Mouse (Mus musculus) ES-Bruce4 (cell line): ENCODE results near the gene Tgm4. TPM values are rescaled to one million over a fixed set of nuclear protein-coding genes. Genes with fewer than 3 reads are reported as not detected.

Experiments
- H3K27ac ChIP-seq: 2 replicates; pipeline ENCODE4 v1.5.1; 2012; ENCODE audit warnings: low read length, inconsistent platforms; ENCODE audit not compliant: insufficient read depth
- H3K27me3 ChIP-seq: 2 replicates; pipeline ENCODE4 v1.6.1; 2012; ENCODE audit warnings: mild to moderate bottlenecking, low read length, inconsistent platforms; ENCODE audit not compliant: control insufficient read depth, poor library complexity, insufficient read depth, severe bottlenecking
- H3K36me3 ChIP-seq: 2 replicates; pipeline ENCODE4 v1.6.1; 2012; ENCODE audit warnings: inconsistent platforms, mild to moderate bottlenecking, low read length, moderate library complexity; ENCODE audit not compliant: control insufficient read depth, poor library complexity, insufficient read depth, severe bottlenecking
- H3K4me1 ChIP-seq: one replicate; pipeline ENCODE4 v1.8.1; 2011; ENCODE audit warnings: low read length; ENCODE audit not compliant: control insufficient read depth, insufficient read depth
- H3K4me3 ChIP-seq: 2 replicates; pipeline ENCODE4 v1.5.1; 2011; ENCODE audit warnings: low read depth, mild to moderate bottlenecking, low read length
- H3K9ac ChIP-seq: 2 replicates; pipeline ENCODE4 v1.6.1; 2012; ENCODE audit warnings: low read depth, mild to moderate bottlenecking, inconsistent platforms; ENCODE audit not compliant: poor library complexity, severe bottlenecking
- H3K9me3 ChIP-seq: replicated peaks from 2 replicates; pipeline ENCODE4 v1.6.1; 2012; ENCODE audit warnings: mild to moderate bottlenecking, low read length, inconsistent platforms; ENCODE audit not compliant: control insufficient read depth, poor library complexity, insufficient read depth, severe bottlenecking
- CTCF ChIP-seq: IDR thresholded peaks from one replicate; pipeline ENCODE4 v1.8.1; 2011; ENCODE audit warnings: low read depth, low read length
- EP300 ChIP-seq: IDR thresholded peaks from 2 replicates; pipeline ENCODE4 v1.6.1; 2011; ENCODE audit warnings: low read depth, low read length; ENCODE audit not compliant: insufficient read depth
- POLR2A ChIP-seq: IDR thresholded peaks from one replicate; pipeline ENCODE4 v1.8.1; 2011; ENCODE audit warnings: low read length; ENCODE audit not compliant: insufficient read depth
- polyA plus RNA-seq: library from polyadenylated mRNA; stranded (reverse); fragments of >200 nt; gene quantifications from 2 replicates; pipeline ENCODE4 v1.2.4, GENCODE M21; 2011; ENCODE audit warnings: low read depth; ENCODE audit not compliant: missing spikeins, insufficient read depth, insufficient read length

The Tgm4 gene
- polyA plus RNA-seq, 1 experiment: not detected

DNA sequence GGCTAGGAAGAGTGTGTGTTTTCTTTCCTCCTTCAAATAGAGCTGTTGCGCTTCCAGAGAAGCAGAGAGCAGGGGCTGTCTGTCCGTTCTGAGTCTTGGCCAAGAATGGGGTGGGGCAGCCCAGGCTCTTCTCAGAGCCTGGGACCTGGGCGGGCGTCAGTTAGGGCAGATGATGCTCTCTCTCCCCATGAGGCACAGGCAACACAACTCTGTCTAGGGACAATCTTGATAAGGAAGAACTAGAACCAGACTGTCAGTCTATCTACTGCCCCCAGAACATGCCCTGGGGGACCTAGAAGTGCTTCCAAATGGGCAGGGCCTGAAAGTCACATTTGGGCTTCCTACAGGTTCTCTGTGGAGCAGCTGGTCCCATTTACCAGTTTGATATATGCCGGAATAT, 44.6 kb downstream of the Tgm4 start:
- Histone ChIP-seq H3K27me3 (no peaks in the 10 kb centered on the region), H3K27ac (no peak overlapping the region), H3K4me1 (no peaks in the 10 kb centered on the region), H3K4me3 (no peak overlapping the region), H3K9ac (no peak overlapping the region), H3K9me3 (no peaks in the 10 kb centered on the region), H3K36me3 (peaks cover 17% of the 10 kb centered on the region)
- TF ChIP-seq CTCF (no peak), EP300 (no peak), POLR2A (no peak)

DNA sequence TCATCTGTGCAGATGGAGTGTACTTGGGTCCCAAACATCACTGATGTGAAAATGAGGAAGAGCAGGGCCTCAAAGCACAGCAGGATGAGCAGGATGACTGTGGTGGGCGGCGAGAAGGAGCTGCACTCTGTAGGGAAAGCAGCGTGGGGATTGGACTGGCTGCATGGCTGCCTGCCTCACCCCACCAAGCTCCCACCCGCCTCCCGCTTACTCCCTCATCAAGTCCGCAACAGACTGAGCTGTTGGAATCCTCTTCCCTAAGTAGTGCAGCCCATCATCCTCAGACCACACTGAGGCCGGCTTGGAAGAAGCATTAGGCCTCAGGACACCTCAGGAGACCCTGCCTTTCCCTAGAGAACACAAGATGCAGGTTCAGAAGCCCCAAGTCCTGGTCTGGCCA, 45.8 kb downstream of the Tgm4 start:
- no peak for TF ChIP-seq EP300
- no peak for TF ChIP-seq POLR2A
- no peak overlapping the region for H3K9ac ChIP-seq
- no peaks in the 10 kb centered on the region for H3K9me3 ChIP-seq
- peaks cover 26% of the 10 kb centered on the region for H3K36me3 ChIP-seq
- H3K4me3 ChIP-seq: no peak overlapping the region
- no peaks in the 10 kb centered on the region for H3K27me3 ChIP-seq
- H3K27ac ChIP-seq: no peak overlapping the region
- H3K4me1 ChIP-seq: no peaks in the 10 kb centered on the region

DNA sequence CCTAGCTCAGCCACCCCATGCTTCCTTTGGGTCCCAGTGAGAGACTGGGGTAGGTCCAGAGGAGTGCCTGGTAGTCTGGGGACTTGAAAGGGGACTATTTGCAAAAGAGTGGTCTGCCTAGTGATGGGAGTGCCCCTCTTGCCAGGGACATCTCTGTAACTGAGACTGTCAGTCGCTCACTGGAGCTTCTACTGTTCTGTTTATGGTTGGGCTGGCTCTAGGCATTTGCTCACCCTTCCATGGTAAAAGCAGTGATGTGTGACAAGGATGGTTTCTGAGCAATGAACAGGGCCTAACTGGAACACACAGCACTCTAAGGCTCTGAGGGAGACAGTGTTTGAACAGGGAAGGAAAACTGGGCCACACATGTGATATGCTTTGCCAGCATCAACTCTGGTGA, 46.3 kb downstream of the Tgm4 start:
- H3K27ac ChIP-seq: no peak overlapping the region
- H3K4me3 ChIP-seq: no peak overlapping the region
- H3K9me3 ChIP-seq: no peaks in the 10 kb centered on the region
- peaks cover 26% of the 10 kb centered on the region for H3K36me3 ChIP-seq
- H3K4me1 ChIP-seq: no peaks in the 10 kb centered on the region
- TF ChIP-seq CTCF: no peak
- TF ChIP-seq EP300: no peak
- TF ChIP-seq POLR2A: no peak
- H3K27me3 ChIP-seq: no peaks in the 10 kb centered on the region
- no peak overlapping the region for H3K9ac ChIP-seq

DNA sequence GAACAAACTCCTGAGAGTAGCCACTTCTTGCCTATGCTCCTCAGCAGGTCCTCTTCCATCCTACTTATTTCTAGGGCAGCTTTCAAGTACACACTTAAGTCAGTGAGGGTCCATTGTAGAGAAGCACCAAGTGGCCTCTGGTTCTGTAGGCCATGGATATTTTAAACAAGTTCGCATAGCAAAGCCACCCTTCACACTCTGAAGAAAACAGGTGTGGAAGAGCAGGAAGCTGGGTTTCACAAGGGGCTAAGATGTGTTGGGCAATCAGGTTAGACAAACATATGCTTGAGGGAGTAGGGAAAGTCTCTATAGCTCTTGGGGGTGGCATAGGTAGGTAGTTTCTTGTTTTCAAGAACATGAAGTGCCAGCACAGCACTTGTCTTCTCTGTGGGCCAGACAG, 50.8 kb downstream of the Tgm4 start:
- Histone ChIP-seq H3K27ac (no peak overlapping the region), H3K4me3 (no peak overlapping the region), H3K9me3 (no peaks in the 10 kb centered on the region), H3K27me3 (no peaks in the 10 kb centered on the region), H3K36me3 (peaks cover 33% of the 10 kb centered on the region), H3K4me1 (no peaks in the 10 kb centered on the region), H3K9ac (no peak overlapping the region)
- TF ChIP-seq POLR2A: no peak
- no peak for TF ChIP-seq EP300
- no peak for TF ChIP-seq CTCF

DNA sequence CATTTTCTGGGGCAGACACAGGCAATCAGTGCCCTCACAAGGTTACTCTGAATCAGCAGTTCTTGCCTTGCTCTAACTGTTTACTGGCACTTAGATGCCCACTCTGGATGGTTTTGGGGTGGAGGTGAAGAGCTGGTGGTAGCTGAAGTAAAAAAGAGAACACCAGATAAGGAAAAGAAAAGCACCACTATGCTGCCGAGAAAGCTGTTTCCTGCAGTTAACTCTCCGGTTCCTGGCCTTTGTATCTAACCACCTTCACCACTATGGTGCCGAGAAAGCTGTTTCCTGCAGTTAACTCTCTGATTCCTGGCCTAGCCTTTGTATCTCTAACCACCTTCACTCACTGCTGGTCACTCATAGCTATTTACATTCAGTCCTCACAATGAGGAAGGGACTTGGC, 53.0 kb downstream of the Tgm4 start:
- Histone ChIP-seq H3K9me3 (no peaks in the 10 kb centered on the region), H3K9ac (no peak overlapping the region), H3K4me3 (no peak overlapping the region), H3K27ac (no peak overlapping the region), H3K27me3 (no peaks in the 10 kb centered on the region), H3K4me1 (no peaks in the 10 kb centered on the region), H3K36me3 (peaks cover 31% of the 10 kb centered on the region)
- no peak for TF ChIP-seq EP300
- no peak for TF ChIP-seq POLR2A
- TF ChIP-seq CTCF: no peak

DNA sequence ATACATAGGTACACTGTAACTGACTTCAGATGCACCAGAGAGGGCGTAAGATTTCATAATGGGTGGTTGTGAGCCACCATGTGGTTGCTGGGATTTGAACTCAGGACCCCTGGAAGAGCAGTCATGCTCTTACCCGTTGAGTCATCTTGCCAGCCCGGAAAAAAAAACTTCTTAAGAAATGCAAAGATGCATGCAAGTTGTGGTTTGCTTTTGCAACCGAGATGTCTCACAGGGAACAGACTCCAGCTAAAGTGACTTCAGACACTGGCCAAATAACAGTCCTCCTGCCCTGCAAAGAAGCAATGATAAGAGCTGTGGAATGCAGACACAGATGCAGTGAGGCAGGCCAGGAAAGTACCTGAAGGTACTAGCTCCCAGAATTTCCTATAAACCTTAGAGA, 56.3 kb downstream of the Tgm4 start:
- TF ChIP-seq CTCF (no peak), EP300 (no peak)
- no peaks in the 10 kb centered on the region for H3K4me1 ChIP-seq
- no peak overlapping the region for H3K4me3 ChIP-seq
- peaks cover 28% of the 10 kb centered on the region for H3K36me3 ChIP-seq
- H3K9ac ChIP-seq: no peak overlapping the region
- no peaks in the 10 kb centered on the region for H3K9me3 ChIP-seq
- no peak overlapping the region for H3K27ac ChIP-seq
- no peaks in the 10 kb centered on the region for H3K27me3 ChIP-seq
